Mouse (Mus musculus) kidney, embryonic 15.5 days (tissue): ENCODE results near the gene Gm21885. TPM values are rescaled to one million over a fixed set of nuclear protein-coding genes. Genes with fewer than 3 reads are reported as not detected.

Source experiments
- ATAC-seq: fragments of 200-750 bp; cut with Nextera tagmentation; replicated peaks from 2 replicates; pipeline ENCODE4 v1.8.0; 2017; ENCODE audit warnings: moderate TSS enrichment; ENCODE audit not compliant: low FRiP score
- H3K27ac ChIP-seq: fragments of 300-500 bp; sonication (generic); 2 replicates; pipeline ENCODE4 v1.5.1; 2015; ENCODE audit warnings: mild to moderate bottlenecking, inconsistent platforms
- H3K27me3 ChIP-seq: fragments of 300-500 bp; sonication (generic); 2 replicates; pipeline ENCODE4 v1.6.1; 2015; ENCODE audit warnings: inconsistent platforms
- H3K36me3 ChIP-seq: fragments of 300-500 bp; sonication (generic); 2 replicates; pipeline ENCODE4 v1.6.1; 2015; ENCODE audit warnings: inconsistent platforms
- H3K4me1 ChIP-seq: fragments of 300-500 bp; sonication (generic); 2 replicates; pipeline ENCODE4 v1.6.1; 2015; ENCODE audit warnings: inconsistent platforms
- H3K4me2 ChIP-seq: fragments of 300-500 bp; sonication (generic); 2 replicates; pipeline ENCODE4 v1.6.1; 2015; ENCODE audit warnings: moderate library complexity, mild to moderate bottlenecking, inconsistent platforms
- H3K4me3 ChIP-seq: fragments of 300-500 bp; sonication (generic); replicated peaks from 2 replicates; pipeline ENCODE4 v1.5.1; 2015; ENCODE audit warnings: mild to moderate bottlenecking, inconsistent platforms
- H3K9ac ChIP-seq: fragments of 300-500 bp; sonication (generic); 2 replicates; pipeline ENCODE4 v1.6.1; 2015; ENCODE audit warnings: mild to moderate bottlenecking, inconsistent platforms
- H3K9me3 ChIP-seq: fragments of 300-500 bp; sonication (generic); replicated peaks from 2 replicates; pipeline ENCODE4 v1.6.1; 2016; ENCODE audit warnings: inconsistent platforms
- WGBS: fragments of 180-500 bp; shearing (Covaris S2); methylation state at CpG from one replicate; pipeline ENCODE4 v1.1.7; 2015; ENCODE audit warnings: mixed read lengths; 5-methylcytosine and 5-hydroxymethylcytosine counted together
- polyA plus RNA-seq: library from polyadenylated mRNA; unstranded; fragments of >200 nt; fragmentation: Nextera tagmentation; extraction: Ambion mirVana; gene quantifications from 2 replicates; pipeline ENCODE4 v1.2.1, GENCODE M21; 2015

Gene Gm21885
- polyA plus RNA-seq, 1 experiment from 2014 or later = not detected

- Histone ChIP-seq H3K9ac (no peak overlapping the region), H3K27ac (no peak overlapping the region), H3K4me1 (no peaks in the 10 kb centered on the region), H3K4me3 (no peak overlapping the region), H3K9me3 (no peaks in the 10 kb centered on the region), H3K27me3 (no peaks in the 10 kb centered on the region), H3K36me3 (peaks cover 93% of the 10 kb centered on the region), H3K4me2 (no peak overlapping the region)
- no peak for ATAC-seq
- WGBS = 75% methylated on average over 9 of the region's 9 CpGs
These were observed 13.5 kb downstream of the Gm21885 start for GRCm38 (mm10) chr11:94294996-94295845.

GRCm38 (mm10) chr11:94312733-94313132 lies 31.1 kb downstream of the Gm21885 start:
- no peaks in the 10 kb centered on the region for H3K9me3 ChIP-seq
- peaks cover 8% of the 10 kb centered on the region; the same call in 1 of the 2 replicates for H3K36me3 ChIP-seq
- peaks cover 37% of the 10 kb centered on the region for H3K4me1 ChIP-seq
- 93% methylated on average over 1 of the region's 1 CpGs for WGBS
- no peak for ATAC-seq
- no peak overlapping the region for H3K4me3 ChIP-seq
- no peak overlapping the region for H3K4me2 ChIP-seq
- H3K9ac ChIP-seq = no peak overlapping the region
- H3K27ac ChIP-seq = no peak overlapping the region
- no peaks in the 10 kb centered on the region for H3K27me3 ChIP-seq

DNA sequence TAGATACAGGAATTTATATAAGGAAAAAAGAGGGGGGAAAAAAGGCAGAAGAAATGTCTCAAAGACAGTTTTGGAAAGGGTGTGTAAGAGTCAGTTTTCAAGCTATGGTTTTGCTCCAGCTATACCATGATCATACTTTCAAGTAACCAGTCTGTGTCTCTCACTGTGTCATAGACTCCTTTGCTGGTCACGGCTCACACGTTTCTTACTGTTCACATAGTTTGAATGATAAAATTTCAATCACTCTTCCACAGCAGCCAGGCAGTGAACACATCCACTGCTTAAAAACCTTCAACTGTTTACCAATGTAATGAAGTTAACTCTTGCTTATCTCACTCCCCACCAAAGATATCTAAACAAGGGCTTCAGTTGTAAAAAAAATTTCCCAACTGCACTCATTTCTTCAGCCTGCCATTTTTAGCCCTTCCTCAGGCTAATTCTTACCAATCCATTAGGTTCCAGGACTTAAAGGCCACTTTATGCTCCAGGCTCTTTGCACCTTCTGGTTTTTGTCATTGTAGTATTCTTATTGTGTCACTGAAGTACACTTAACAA lies 32.5 kb downstream of the Gm21885 start:
- WGBS = 59% methylated on average over 2 of the region's 2 CpGs
- no peak for ATAC-seq
- no peak overlapping the region for H3K4me3 ChIP-seq

GRCm38 (mm10) chr11:94315308-94315707 lies 33.6 kb downstream of the Gm21885 start:
- Histone ChIP-seq H3K27me3 (no peaks in the 10 kb centered on the region), H3K9ac (no peak overlapping the region), H3K4me2 (no peak overlapping the region), H3K4me3 (no peak overlapping the region), H3K36me3 (peaks cover 16% of the 10 kb centered on the region), H3K4me1 (peaks cover 57% of the 10 kb centered on the region), H3K9me3 (no peaks in the 10 kb centered on the region), H3K27ac (no peak overlapping the region)
- ATAC-seq = no peak
- WGBS = 50% methylated on average over 1 of the region's 1 CpGs

More for the DNA sequence above, 32.5 kb downstream of the Gm21885 start:
- Histone ChIP-seq H3K36me3 (peaks cover 11% of the 10 kb centered on the region), H3K9me3 (no peaks in the 10 kb centered on the region), H3K27me3 (no peaks in the 10 kb centered on the region), H3K4me1 (peaks cover 45% of the 10 kb centered on the region), H3K27ac (no peak overlapping the region), H3K9ac (no peak overlapping the region), H3K4me2 (no peak overlapping the region)

GRCm38 (mm10) chr11:94316528-94316927 lies 34.9 kb downstream of the Gm21885 start:
- WGBS = 74% methylated on average over 2 of the region's 2 CpGs
- Histone ChIP-seq H3K4me1 (peaks cover 58% of the 10 kb centered on the region), H3K9ac (no peak overlapping the region), H3K4me2 (no peak overlapping the region), H3K9me3 (no peaks in the 10 kb centered on the region), H3K27me3 (no peaks in the 10 kb centered on the region), H3K36me3 (peaks cover 13% of the 10 kb centered on the region), H3K4me3 (no peak overlapping the region), H3K27ac (no peak overlapping the region)
- no peak for ATAC-seq

GRCm38 (mm10) chr11:94317014-94317413 lies 35.3 kb downstream of the Gm21885 start:
- H3K27ac ChIP-seq = no peak overlapping the region
- H3K36me3 ChIP-seq = peaks cover 13% of the 10 kb centered on the region
- WGBS = 77% methylated on average over 1 of the region's 1 CpGs
- H3K9ac ChIP-seq = no peak overlapping the region
- H3K9me3 ChIP-seq = no peaks in the 10 kb centered on the region
- H3K4me1 ChIP-seq = peaks cover 58% of the 10 kb centered on the region
- no peak for ATAC-seq
- H3K4me3 ChIP-seq = no peak overlapping the region
- no peaks in the 10 kb centered on the region for H3K27me3 ChIP-seq
- no peak overlapping the region for H3K4me2 ChIP-seq

GRCm38 (mm10) chr11:94317515-94317914 lies 35.8 kb downstream of the Gm21885 start:
- H3K27me3 ChIP-seq = no peaks in the 10 kb centered on the region
- H3K4me1 ChIP-seq = peaks cover 62% of the 10 kb centered on the region
- no peak overlapping the region for H3K27ac ChIP-seq
- ATAC-seq = no peak
- H3K9me3 ChIP-seq = no peaks in the 10 kb centered on the region
- 51% methylated on average over 4 of the region's 4 CpGs for WGBS
- H3K9ac ChIP-seq = no peak overlapping the region
- peaks cover 13% of the 10 kb centered on the region for H3K36me3 ChIP-seq
- H3K4me3 ChIP-seq = no peak overlapping the region
- no peak overlapping the region for H3K4me2 ChIP-seq

DNA sequence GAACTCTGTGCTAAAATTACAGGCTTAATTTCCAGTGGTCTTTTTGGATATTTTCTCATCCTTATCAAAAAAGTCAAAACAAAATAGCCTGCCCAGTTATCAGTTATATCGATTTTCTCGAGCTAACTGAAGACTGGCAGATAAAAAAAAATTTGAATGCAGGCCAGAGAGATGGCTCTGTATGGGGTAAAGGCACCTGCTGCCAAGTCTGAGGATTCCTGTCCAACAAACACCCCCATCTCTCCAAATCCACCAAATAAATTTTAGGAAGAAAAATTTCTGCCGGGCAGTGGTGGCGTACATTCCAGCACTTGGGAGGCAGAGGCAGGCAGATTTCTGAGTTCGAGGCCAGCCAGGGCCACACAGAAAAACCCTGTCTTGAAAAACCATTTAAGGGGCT lies 36.4 kb downstream of the Gm21885 start:
- Histone ChIP-seq H3K4me1 (peaks cover 68% of the 10 kb centered on the region), H3K36me3 (peaks cover 13% of the 10 kb centered on the region), H3K9ac (no peak overlapping the region), H3K4me2 (no peak overlapping the region), H3K9me3 (no peaks in the 10 kb centered on the region), H3K4me3 (no peak overlapping the region), H3K27me3 (no peaks in the 10 kb centered on the region), H3K27ac (no peak overlapping the region)
- ATAC-seq = no peak
- 89% methylated on average over 5 of the region's 5 CpGs for WGBS

GRCm38 (mm10) chr11:94320969-94321930 lies 39.6 kb downstream of the Gm21885 start:
- WGBS = under 1% methylated on average over 67 of the region's 67 CpGs
- no peaks in the 10 kb centered on the region for H3K9me3 ChIP-seq
- peaks cover 13% of the 10 kb centered on the region for H3K36me3 ChIP-seq
- peaks cover 45% of the 10 kb centered on the region for H3K4me1 ChIP-seq
- H3K9ac ChIP-seq = peak overlapping the region; percentile 99
- peak overlapping the region; percentile 99 for H3K4me3 ChIP-seq
- ATAC-seq = peak; percentile 86
- H3K27me3 ChIP-seq = no peaks in the 10 kb centered on the region
- peak overlapping the region; percentile 69 for H3K4me2 ChIP-seq
- H3K27ac ChIP-seq = peak overlapping the region; percentile 99

GRCm38 (mm10) chr11:94321931-94322400 lies 40.3 kb downstream of the Gm21885 start, which contains the start of gene Luc7l3:
Gene Luc7l3, minus strand, starts transcription at chr11:94321988.
- Histone ChIP-seq H3K9me3 (no peaks in the 10 kb centered on the region), H3K36me3 (peaks cover 13% of the 10 kb centered on the region), H3K4me1 (peaks cover 44% of the 10 kb centered on the region), H3K9ac (peak within 1 kb of the TSS; percentile 99), H3K27me3 (no peaks in the 10 kb centered on the region), H3K27ac (peak within 1 kb of the TSS; percentile 99), H3K4me2 (peak within 1 kb of the TSS; percentile 69), H3K4me3 (peak within 1 kb of the TSS; percentile 99)
- 0% methylated on average over 36 of the region's 36 CpGs for WGBS
- peak; percentile 96 for ATAC-seq

DNA sequence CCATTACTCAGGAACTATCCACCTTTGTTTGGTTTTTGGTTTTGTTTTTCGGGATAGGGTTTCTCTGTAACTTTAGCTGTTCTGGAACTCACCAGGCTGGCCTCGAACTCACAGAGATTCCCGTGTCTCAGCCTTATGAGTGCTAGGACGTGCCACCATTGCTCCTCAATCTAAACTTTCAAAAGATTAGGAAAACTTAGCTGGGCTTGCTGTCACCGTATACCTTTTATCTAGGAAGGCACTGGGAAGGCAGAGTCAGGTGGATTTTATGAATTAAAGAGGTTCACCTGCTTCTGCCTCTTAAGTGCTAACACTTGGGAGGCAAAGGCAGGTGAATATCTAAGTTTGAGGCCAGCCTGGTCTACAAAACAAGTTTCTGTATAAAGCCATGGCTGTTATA lies 41.0 kb downstream of the Gm21885 start:
- Histone ChIP-seq H3K27me3 (no peaks in the 10 kb centered on the region), H3K27ac (peak overlapping the region; percentile 99), H3K9ac (peak overlapping the region; percentile 99; the same call in 1 of the 2 replicates), H3K9me3 (no peaks in the 10 kb centered on the region), H3K36me3 (peaks cover 13% of the 10 kb centered on the region), H3K4me2 (peak overlapping the region; percentile 69), H3K4me3 (peak overlapping the region; percentile 99), H3K4me1 (peaks cover 39% of the 10 kb centered on the region)
- no peak for ATAC-seq
- 36% methylated on average over 5 of the region's 5 CpGs for WGBS
